11 mouse cellular contexts compared by ENCODE assay signal in the genomic region with DNA sequence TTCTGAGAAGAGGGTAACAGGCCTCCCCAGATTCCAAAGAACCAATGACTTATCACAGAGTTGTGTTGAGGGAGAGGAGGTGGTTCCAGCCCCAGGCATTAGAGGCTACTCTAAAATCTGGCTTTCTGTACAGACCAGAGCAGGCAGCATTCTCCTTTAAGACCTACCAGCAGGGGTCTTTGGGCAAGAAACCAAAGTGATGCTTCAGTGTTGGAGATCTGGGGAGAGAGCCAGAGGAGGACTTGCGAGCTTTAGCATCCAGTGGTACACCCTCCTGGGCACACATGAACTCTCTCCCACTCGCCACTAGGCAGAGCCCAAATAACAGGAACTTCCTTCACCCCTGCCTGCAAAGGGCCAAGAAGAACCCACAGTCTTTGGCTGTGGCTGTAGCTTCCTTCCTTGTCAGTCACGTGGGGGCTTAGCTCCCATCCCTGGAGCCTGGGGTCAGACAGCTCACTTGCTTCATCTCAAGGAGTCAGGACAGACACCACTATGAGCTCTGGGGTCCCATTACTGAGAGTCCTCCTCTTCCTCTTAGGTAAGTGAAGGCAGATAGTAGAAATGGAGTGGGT. TPM values are rescaled to one million over a fixed set of nuclear protein-coding genes. Genes with fewer than 3 reads are reported as not detected.
DNase-seq lines count a peak whose midpoint lies in the region; ATAC-seq lines count a peak whose summit lies in the region.
"Had no signal": no experiment of that assay in that cellular context is flagged by ENCODE, and none has a peak within 500 bp of the region (broad histone marks: within the 10 kb centered on the region; RNA-seq: fewer than 3 reads in every experiment).

A gene (plus strand): TSS at position 408 of the 575 bp plus-strand sequence.

- H3K9ac ChIP-seq in liver, embryonic 15.5 days = no peak within 1 kb of the TSS
- H3K9ac ChIP-seq: heart, embryonic 13.5 days; neural tube, embryonic 13.5 days had no signal

- 9% methylated on average over 3 of the region's 3 CpGs for WGBS in liver, embryonic 15.5 days (ENCODE audit: insufficient replicate concordance)

- no peak within 1 kb of the TSS for H3K4me3 ChIP-seq in liver, embryonic 15.5 days (replicated peaks)
- H3K4me3 ChIP-seq: erythroblast, embryonic 14.5 days; heart, embryonic 13.5 days; neural tube, embryonic 13.5 days had no signal

- intact Hi-C loops in heart, postnatal 14 days (cut with DNase I) = no loop called here
- intact Hi-C loops in gastrocnemius, postnatal 36 days (cut with DNase I) = no loop called here

- H3K4me2 ChIP-seq in liver, embryonic 15.5 days = no peak within 1 kb of the TSS
- H3K4me2 ChIP-seq: heart, embryonic 13.5 days; neural tube, embryonic 13.5 days had no signal

- ATAC-seq in liver, embryonic 15.5 days (ENCODE audit: insufficient read depth) = 0 out of 2 replicates have a peak, but pooled peaks have one; percentile 34

- H3K9me3 ChIP-seq in liver, embryonic 15.5 days (replicated peaks) = no peaks in the 10 kb centered on the region
- H3K9me3 ChIP-seq: heart, embryonic 13.5 days; neural tube, embryonic 13.5 days had no signal

- H3K4me1 ChIP-seq in liver, embryonic 15.5 days (replicated peaks) = 0 out of 2 replicates have a peak, but pooled peaks cover 2% of the 10 kb centered on the region
- H3K4me1 ChIP-seq: neural tube, embryonic 13.5 days had no signal

- no peaks in the 10 kb centered on the region for H3K27me3 ChIP-seq in liver, embryonic 15.5 days
- H3K27me3 ChIP-seq in splenic B cell, adult 2 months (ENCODE audit: control insufficient read depth, insufficient read depth, low read length, poor library complexity, severe bottlenecking) = no peaks in the 10 kb centered on the region
- H3K27me3 ChIP-seq: heart, embryonic 13.5 days; neural tube, embryonic 13.5 days had no signal

- no peaks in the 10 kb centered on the region for H3K36me3 ChIP-seq in liver, embryonic 15.5 days (replicated peaks)
- H3K36me3 ChIP-seq in splenic B cell, adult 2 months (ENCODE audit: control insufficient read depth, insufficient read depth, low read length, poor library complexity, severe bottlenecking) = no peaks in the 10 kb centered on the region
- H3K36me3 ChIP-seq: heart, embryonic 13.5 days; neural tube, embryonic 13.5 days had no signal

- H3K27ac ChIP-seq in liver, embryonic 15.5 days (replicated peaks) = no peak within 1 kb of the TSS
- H3K27ac ChIP-seq: heart, embryonic 13.5 days; neural tube, embryonic 13.5 days had no signal

- DNase-seq in heart, adult 18-20 months = peak; percentile 13 to 51
- DNase-seq in heart, postnatal 14 days = no peak
- DNase-seq in lung, postnatal 25 days (ENCODE audit: low spot score) = peak; percentile 10
- no peak for DNase-seq in lung, postnatal 14 days
- peak; percentile 5 for DNase-seq in splenic B cell, adult 2 months (ENCODE audit: low read depth, low spot score)
- no peak for DNase-seq in gastrocnemius, postnatal 36 days
- DNase-seq in frontal cortex, postnatal 10 days (ENCODE audit: low spot score in 2 of 2) = no peak

RNA-seq across cellular contexts. Expression of the gene that starts here (rescaled TPM):
- total RNA-seq in heart, adult 18-20 months (2021) = under 1 TPM; 0.39 to 0.50 TPM
- total RNA-seq in heart, postnatal 14 days (2021) = 1 to 10 TPM; 1.6 to 2.0 TPM
- polyA plus RNA-seq in liver, embryonic 15.5 days (2015; fragmentation: Nextera tagmentation; extraction: Ambion mirVana) = 1.3 and 1.6 TPM in 2 replicates
- under 1 TPM in 1 of 2 experiments, not detected in 1; 0.28 TPM for total RNA-seq in gastrocnemius, postnatal 36 days (2021)
- polyA plus RNA-seq: erythroblast, embryonic 14.5 days had no signal

Comparison
In these comparisons a context has a peak if more than half of its experiments do, and no peak if none do; other contexts are left out.
1. DNase-seq: peak in lung, postnatal 25 days (single experiment) and splenic B cell, adult 2 months (single experiment); none in heart, postnatal 14 days (0 of 2), lung, postnatal 14 days (single experiment), gastrocnemius, postnatal 36 days (0 of 2) and frontal cortex, postnatal 10 days (0 of 2).
2. Peak in DNase-seq in heart, adult 18-20 months; RNA of the gene not detected or under 1 TPM.